Mouse (Mus musculus) embryonic facial prominence, embryonic 12.5 days (tissue): ENCODE measurements around the gene Etnk1. TPM values are rescaled to one million over a fixed set of nuclear protein-coding genes. Genes with fewer than 3 reads are reported as not detected.
A peak's percentile ranks its signal among the peaks of the same experiment; 100 is the strongest.

ENCODE experiments used
- ATAC-seq: fragments of 200-750 bp; cut with Nextera tagmentation; 2 replicates; pipeline ENCODE4 v1.8.0; 2017; ENCODE audit not compliant: insufficient number of reproducible peaks, insufficient read depth, low FRiP score, low TSS enrichment
- H3K27ac ChIP-seq: fragments of 300-500 bp; sonication (generic); 2 replicates; pipeline ENCODE4 v1.5.1; 2016; ENCODE audit warnings: mild to moderate bottlenecking
- H3K27me3 ChIP-seq: fragments of 300-500 bp; sonication (generic); 2 replicates; pipeline ENCODE4 v1.6.1; 2016; ENCODE audit warnings: mild to moderate bottlenecking, moderate library complexity
- H3K36me3 ChIP-seq: fragments of 300-500 bp; sonication (generic); 2 replicates; pipeline ENCODE4 v1.6.1; 2016; ENCODE audit warnings: mild to moderate bottlenecking
- H3K4me1 ChIP-seq: fragments of 300-500 bp; sonication (generic); 2 replicates; pipeline ENCODE4 v1.6.1; 2016
- H3K4me2 ChIP-seq: fragments of 300-500 bp; sonication (generic); replicated peaks from 2 replicates; pipeline ENCODE4 v1.6.1; 2016; ENCODE audit warnings: mild to moderate bottlenecking, moderate library complexity
- H3K4me3 ChIP-seq: fragments of 300-500 bp; sonication (generic); 2 replicates; pipeline ENCODE4 v1.5.1; 2016; ENCODE audit warnings: mild to moderate bottlenecking
- H3K9ac ChIP-seq: fragments of 300-500 bp; sonication (generic); 2 replicates; pipeline ENCODE4 v1.6.1; 2016; ENCODE audit warnings: mild to moderate bottlenecking, moderate library complexity
- H3K9me3 ChIP-seq: fragments of 300-500 bp; sonication (generic); 2 replicates; pipeline ENCODE4 v1.6.1; 2016; ENCODE audit warnings: mild to moderate bottlenecking, moderate library complexity
- WGBS: fragments of 180-500 bp; shearing (Covaris S2); methylation state at CpG from one replicate; pipeline ENCODE4 v1.1.7; 2016; 5-methylcytosine and 5-hydroxymethylcytosine counted together
- polyA plus RNA-seq: library from polyadenylated mRNA; unstranded; fragments of >200 nt; fragmentation: Nextera tagmentation; extraction: Ambion mirVana; gene quantifications from 2 replicates; pipeline ENCODE4 v1.2.1, GENCODE M21; 2016

Gene Etnk1
- polyA plus RNA-seq, 1 experiment from 2014 or later, result 30.7 TPM

GRCm38 (mm10) chr6:143152321-143152827 lies 14.6 kb upstream of the Etnk1 start:
- ATAC-seq, result no peak
- H3K36me3 ChIP-seq, result no peaks in the 10 kb centered on the region
- WGBS, result 38% methylated on average over 9 of the region's 9 CpGs
- 0 out of 2 replicates have a peak overlapping the region, but pooled peaks have one; percentile 3 for H3K27ac ChIP-seq
- no peaks in the 10 kb centered on the region for H3K9me3 ChIP-seq
- H3K4me3 ChIP-seq, result no peak overlapping the region
- no peak overlapping the region for H3K4me2 ChIP-seq
- peaks cover 36% of the 10 kb centered on the region for H3K4me1 ChIP-seq
- H3K27me3 ChIP-seq, result no peaks in the 10 kb centered on the region
- H3K9ac ChIP-seq, result no peak overlapping the region

- Histone ChIP-seq H3K9me3 (no peaks in the 10 kb centered on the region), H3K9ac (no peak overlapping the region), H3K4me1 (peaks cover 36% of the 10 kb centered on the region), H3K27me3 (no peaks in the 10 kb centered on the region), H3K36me3 (no peaks in the 10 kb centered on the region), H3K27ac (no peak overlapping the region), H3K4me3 (no peak overlapping the region), H3K4me2 (no peak overlapping the region)
- 12% methylated on average over 2 of the region's 2 CpGs for whole genome bisulfite sequencing
- ATAC-seq, result no peak
These were observed 13.9 kb upstream of the Etnk1 start for GRCm38 (mm10) chr6:143153160-143153559.

- WGBS, result 59% methylated on average over 10 of the region's 10 CpGs
- H3K4me3 ChIP-seq, result no peak overlapping the region
- no peak overlapping the region for H3K9ac ChIP-seq
- peaks cover 33% of the 10 kb centered on the region for H3K4me1 ChIP-seq
- ATAC-seq, result 0 out of 2 replicates have a peak, but pooled peaks have one; percentile 22
- H3K4me2 ChIP-seq, result no peak overlapping the region
- no peaks in the 10 kb centered on the region for H3K9me3 ChIP-seq
- no peaks in the 10 kb centered on the region for H3K27me3 ChIP-seq
- no peaks in the 10 kb centered on the region for H3K36me3 ChIP-seq
- 0 out of 2 replicates have a peak overlapping the region, but pooled peaks have one; percentile 38 for H3K27ac ChIP-seq
These were observed 13.1 kb upstream of the Etnk1 start for GRCm38 (mm10) chr6:143153751-143154494.

GRCm38 (mm10) chr6:143154885-143155284 lies 12.1 kb upstream of the Etnk1 start:
- ATAC-seq, result 0 out of 2 replicates have a peak, but pooled peaks have one; percentile 35
- peak overlapping the region; percentile 24; the same call in 1 of the 2 replicates for H3K4me2 ChIP-seq
- H3K9me3 ChIP-seq, result no peaks in the 10 kb centered on the region
- no peaks in the 10 kb centered on the region for H3K36me3 ChIP-seq
- H3K4me3 ChIP-seq, result no peak overlapping the region
- H3K27me3 ChIP-seq, result no peaks in the 10 kb centered on the region
- WGBS, result 58% methylated on average over 13 of the region's 13 CpGs
- H3K27ac ChIP-seq, result peak overlapping the region; percentile 72
- H3K4me1 ChIP-seq, result peaks cover 29% of the 10 kb centered on the region
- H3K9ac ChIP-seq, result no peak overlapping the region

GRCm38 (mm10) chr6:143155996-143156395 lies 11.0 kb upstream of the Etnk1 start:
- no peak for ATAC-seq
- H3K9ac ChIP-seq, result no peak overlapping the region
- WGBS, result 42% methylated on average over 1 of the region's 1 CpGs

GRCm38 (mm10) chr6:143156684-143157083 lies 10.3 kb upstream of the Etnk1 start:
- H3K27ac ChIP-seq, result no peak overlapping the region
- WGBS, result 79% methylated on average over 7 of the region's 7 CpGs
- H3K36me3 ChIP-seq, result no peaks in the 10 kb centered on the region
- H3K4me1 ChIP-seq, result peaks cover 25% of the 10 kb centered on the region
- H3K4me3 ChIP-seq, result no peak overlapping the region
- no peak for ATAC-seq
- H3K27me3 ChIP-seq, result no peaks in the 10 kb centered on the region
- no peaks in the 10 kb centered on the region for H3K9me3 ChIP-seq
- no peak overlapping the region for H3K9ac ChIP-seq
- no peak overlapping the region for H3K4me2 ChIP-seq

More at GRCm38 (mm10) chr6:143155996-143156395, 11.0 kb upstream of the Etnk1 start:
- Histone ChIP-seq H3K27me3 (no peaks in the 10 kb centered on the region), H3K9me3 (no peaks in the 10 kb centered on the region), H3K4me1 (peaks cover 25% of the 10 kb centered on the region), H3K4me3 (no peak overlapping the region), H3K27ac (no peak overlapping the region), H3K4me2 (no peak overlapping the region), H3K36me3 (no peaks in the 10 kb centered on the region)

GRCm38 (mm10) chr6:143157401-143157800 lies 9.6 kb upstream of the Etnk1 start:
- no peak overlapping the region for H3K27ac ChIP-seq
- no peaks in the 10 kb centered on the region for H3K9me3 ChIP-seq
- peaks cover 23% of the 10 kb centered on the region for H3K4me1 ChIP-seq
- no peak overlapping the region for H3K4me2 ChIP-seq
- no peaks in the 10 kb centered on the region for H3K36me3 ChIP-seq
- no peak for ATAC-seq
- 84% methylated on average over 8 of the region's 8 CpGs for WGBS
- H3K9ac ChIP-seq, result no peak overlapping the region
- no peak overlapping the region for H3K4me3 ChIP-seq
- H3K27me3 ChIP-seq, result no peaks in the 10 kb centered on the region

GRCm38 (mm10) chr6:143160572-143161231 lies 6.3 kb upstream of the Etnk1 start:
- no peak overlapping the region for H3K27ac ChIP-seq
- no peaks in the 10 kb centered on the region for H3K4me1 ChIP-seq
- no peak overlapping the region for H3K4me3 ChIP-seq
- ATAC-seq, result no peak
- no peaks in the 10 kb centered on the region for H3K27me3 ChIP-seq
- no peak overlapping the region for H3K4me2 ChIP-seq
- no peaks in the 10 kb centered on the region for H3K36me3 ChIP-seq
- no peaks in the 10 kb centered on the region for H3K9me3 ChIP-seq
- 89% methylated on average over 6 of the region's 6 CpGs for WGBS
- H3K9ac ChIP-seq, result no peak overlapping the region

GRCm38 (mm10) chr6:143162161-143162877 lies 4.7 kb upstream of the Etnk1 start:
- no peak for ATAC-seq

GRCm38 (mm10) chr6:143163956-143164905 lies 2.8 kb upstream of the Etnk1 start:
- no peak overlapping the region for H3K4me2 ChIP-seq
- no peaks in the 10 kb centered on the region for H3K9me3 ChIP-seq
- ATAC-seq, result no peak
- no peak overlapping the region for H3K9ac ChIP-seq
- peaks cover 13% of the 10 kb centered on the region for H3K4me1 ChIP-seq
- no peak overlapping the region for H3K4me3 ChIP-seq
- H3K27me3 ChIP-seq, result no peaks in the 10 kb centered on the region
- H3K36me3 ChIP-seq, result no peaks in the 10 kb centered on the region
- 91% methylated on average over 15 of the region's 15 CpGs for WGBS
- no peak overlapping the region for H3K27ac ChIP-seq

More at GRCm38 (mm10) chr6:143162161-143162877, 4.7 kb upstream of the Etnk1 start:
- 44% methylated on average over 11 of the region's 12 CpGs for WGBS
- Histone ChIP-seq H3K4me2 (no peak overlapping the region), H3K9me3 (no peaks in the 10 kb centered on the region), H3K36me3 (no peaks in the 10 kb centered on the region), H3K27ac (no peak overlapping the region), H3K4me3 (no peak overlapping the region), H3K4me1 (peaks cover 3% of the 10 kb centered on the region; the same call in 1 of the 2 replicates), H3K9ac (no peak overlapping the region), H3K27me3 (no peaks in the 10 kb centered on the region)

- H3K27ac ChIP-seq, result no peak overlapping the region
- no peak for ATAC-seq
- 69% methylated on average over 8 of the region's 8 CpGs for WGBS
- no peaks in the 10 kb centered on the region for H3K27me3 ChIP-seq
- H3K4me3 ChIP-seq, result no peak overlapping the region
- H3K36me3 ChIP-seq, result no peaks in the 10 kb centered on the region
- H3K4me2 ChIP-seq, result no peak overlapping the region
- no peaks in the 10 kb centered on the region for H3K9me3 ChIP-seq
- peaks cover 18% of the 10 kb centered on the region for H3K4me1 ChIP-seq
- no peak overlapping the region for H3K9ac ChIP-seq
These were observed 2.1 kb upstream of the Etnk1 start for GRCm38 (mm10) chr6:143164906-143165255.
